Mouse (Mus musculus) spleen, adult 18-20 months (tissue): ENCODE measurements around the gene Dpt.
"Not testable (repeated sequence)": the region's sequence is repeated elsewhere in the genome, so short reads cannot be mapped to it uniquely, and the experiment has no call there.

Experiments used
- DNase-seq, 2 experiments: peaks; one replicate each; pipeline ENCODE4 v3.0.0; 2022; ENCODE audit warnings: mixed read lengths in 2 of 2

Gene Dpt

GRCm38 (mm10) chr1:164796471-164796870 is at the start of gene Dpt:
TSS of gene Dpt (plus strand) at chr1:164796644.
- DNase-seq = no peak

GRCm38 (mm10) chr1:164753736-164754135 is 42.7 kb upstream of the Dpt start:
- no peak for DNase-seq

DNA sequence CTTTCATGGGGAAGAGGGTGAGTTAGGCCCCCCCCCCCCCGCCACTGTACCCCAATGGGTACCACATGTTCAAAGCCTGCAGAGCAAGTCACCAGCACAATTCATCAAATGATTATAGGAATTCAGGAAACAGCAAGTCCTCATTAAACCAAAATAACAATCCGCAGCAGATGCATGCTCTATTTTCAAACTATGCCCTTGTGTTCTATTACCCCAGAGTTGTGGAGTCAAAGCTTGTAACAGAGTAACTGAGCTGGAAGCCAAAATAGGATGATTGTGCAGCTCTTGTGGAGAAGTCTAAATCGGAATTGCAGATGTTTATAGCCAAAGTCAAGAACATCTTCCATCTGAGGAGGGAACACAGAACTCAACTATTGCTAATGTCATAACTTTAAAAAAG is 40.8 kb upstream of the Dpt start:
- no peak for DNase-seq

- no peak for DNase-seq
Observed at GRCm38 (mm10) chr1:164756951-164757350, 39.5 kb upstream of the Dpt start.

GRCm38 (mm10) chr1:164758401-164758800 is 38.0 kb upstream of the Dpt start:
- DNase-seq = no peak

- no peak for DNase-seq
Observed at GRCm38 (mm10) chr1:164762276-164762675, 34.2 kb upstream of the Dpt start.

DNA sequence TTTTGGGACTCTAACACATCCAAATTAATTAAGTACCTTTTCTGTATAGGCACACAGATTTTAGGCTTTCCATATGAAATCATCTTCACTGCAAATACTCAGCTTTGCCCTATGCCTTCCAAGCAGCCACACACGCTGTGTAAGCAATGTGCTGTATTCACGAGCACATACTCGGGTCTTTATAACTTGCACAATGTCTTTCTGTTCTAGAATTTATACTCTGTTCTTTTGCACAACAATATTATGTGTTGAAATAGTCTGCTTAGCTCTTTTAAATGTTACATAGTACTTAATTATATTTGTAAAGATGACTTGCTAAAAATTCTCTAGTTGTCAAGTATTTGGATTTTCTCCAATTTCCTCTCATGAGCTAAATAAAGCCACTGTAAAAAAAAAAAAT is 29.8 kb upstream of the Dpt start:
- DNase-seq = no peak

GRCm38 (mm10) chr1:164770611-164771010 is 25.8 kb upstream of the Dpt start:
- DNase-seq = peak in 1 of 2 experiments; percentile 5

GRCm38 (mm10) chr1:164780851-164781510 is 15.5 kb upstream of the Dpt start:
- DNase-seq = no peak

GRCm38 (mm10) chr1:164786165-164786564 is 10.3 kb upstream of the Dpt start:
- DNase-seq = no peak

DNA sequence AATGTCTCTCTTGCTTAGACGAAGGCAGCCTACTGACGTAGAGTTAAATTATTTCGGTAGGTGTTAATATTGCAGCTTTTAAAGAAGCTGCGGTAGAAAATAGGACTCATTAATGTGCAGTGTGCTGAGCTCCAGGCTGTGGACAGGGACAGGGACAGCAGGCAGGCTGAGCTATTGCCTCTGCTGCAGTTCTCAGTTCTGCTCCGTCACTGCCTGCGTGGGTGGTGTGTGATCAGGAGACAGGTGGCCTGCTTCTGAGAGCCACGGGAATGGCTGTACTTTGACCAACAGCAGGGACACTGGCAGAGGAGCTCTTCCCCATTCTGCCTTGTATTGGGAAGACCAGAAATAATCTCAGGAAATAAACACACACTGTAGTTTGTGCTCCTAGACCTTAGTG is 8.7 kb upstream of the Dpt start:
- DNase-seq = no peak

- no peak for DNase-seq
Observed at GRCm38 (mm10) chr1:164788292-164788691, 8.2 kb upstream of the Dpt start.

DNA sequence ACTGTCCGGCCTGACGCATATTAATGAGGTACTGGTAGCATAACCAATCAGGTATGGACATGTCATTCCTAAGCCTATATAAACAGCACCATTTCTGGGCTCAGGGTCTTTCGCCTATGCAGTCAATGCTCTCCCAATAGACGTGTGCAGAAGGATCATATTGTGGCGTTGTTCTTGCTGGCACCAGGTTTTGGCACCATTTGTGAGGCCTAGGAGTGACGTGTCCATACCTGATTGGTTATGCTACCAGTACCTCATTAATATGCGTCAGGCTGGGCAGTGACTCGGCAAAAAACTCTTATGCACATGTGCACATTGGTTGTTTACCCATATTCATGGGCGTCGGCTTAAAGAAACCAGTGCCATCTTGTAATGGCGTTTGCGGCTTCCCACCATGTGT is 6.1 kb upstream of the Dpt start:
- not testable (repeated sequence) for DNase-seq

- no peak for DNase-seq
Observed at GRCm38 (mm10) chr1:164793049-164793448, 3.4 kb upstream of the Dpt start.

- DNase-seq = no peak
Observed at GRCm38 (mm10) chr1:164797746-164798285, 1.4 kb downstream of the Dpt start.

GRCm38 (mm10) chr1:164798471-164798922 is 2.1 kb downstream of the Dpt start:
- no peak for DNase-seq

GRCm38 (mm10) chr1:164799161-164799560 is 2.7 kb downstream of the Dpt start:
- DNase-seq = no peak

DNA sequence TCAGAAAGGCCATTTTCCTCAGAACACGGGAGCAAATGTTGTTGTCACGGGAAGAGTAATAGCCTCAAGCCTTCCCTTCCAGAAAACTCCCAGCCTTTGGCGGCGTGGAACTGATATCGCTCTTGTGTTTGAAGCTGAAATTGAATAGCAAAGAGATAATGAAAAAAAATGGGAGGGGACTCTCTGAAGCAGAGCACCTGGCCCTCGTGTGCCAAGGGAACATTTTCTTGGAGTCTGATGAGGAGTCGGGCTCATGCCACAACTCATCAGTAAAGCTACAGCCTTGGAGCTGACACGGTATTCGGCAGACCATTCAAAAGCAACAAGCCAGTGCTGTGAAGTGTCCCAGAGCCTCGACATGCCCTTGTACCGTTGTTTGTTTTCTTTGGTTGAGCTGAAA is 7.8 kb downstream of the Dpt start:
- no peak for DNase-seq

DNA sequence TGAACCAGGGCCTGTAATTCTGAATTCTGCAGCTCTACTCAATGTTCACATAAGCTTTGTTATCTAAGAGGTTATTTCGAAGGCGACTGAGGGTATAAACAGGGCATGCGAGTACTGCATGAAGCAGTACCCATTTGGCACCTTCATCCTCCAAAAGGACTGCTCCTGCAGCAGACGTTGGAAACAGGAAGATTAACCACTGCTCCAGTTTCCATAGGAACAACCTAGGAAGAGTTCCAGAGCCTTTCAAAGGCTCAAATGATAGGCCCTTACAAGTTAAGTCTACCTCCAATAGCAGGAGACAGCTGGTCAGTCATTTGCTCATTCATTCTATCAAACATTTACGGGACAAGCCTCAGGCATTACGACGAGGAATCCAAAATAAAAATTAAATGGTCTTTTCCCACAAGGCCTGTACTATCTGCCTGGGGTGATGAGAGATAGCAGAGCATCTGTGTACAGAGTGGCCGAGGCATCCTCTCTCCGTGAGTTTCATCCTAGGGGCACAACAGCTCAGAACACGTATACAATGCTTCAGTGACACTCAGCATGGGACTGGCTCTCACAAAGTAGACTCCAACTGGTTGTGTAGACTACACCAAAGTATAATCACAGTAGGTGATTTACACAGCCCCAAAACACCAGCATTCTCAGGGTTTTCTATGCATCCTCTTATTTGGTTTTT is 8.4 kb downstream of the Dpt start:
- DNase-seq = no peak

- no peak for DNase-seq
Observed at GRCm38 (mm10) chr1:164809371-164809770, 12.9 kb downstream of the Dpt start.

GRCm38 (mm10) chr1:164811296-164811695 is 14.9 kb downstream of the Dpt start:
- no peak for DNase-seq

DNA sequence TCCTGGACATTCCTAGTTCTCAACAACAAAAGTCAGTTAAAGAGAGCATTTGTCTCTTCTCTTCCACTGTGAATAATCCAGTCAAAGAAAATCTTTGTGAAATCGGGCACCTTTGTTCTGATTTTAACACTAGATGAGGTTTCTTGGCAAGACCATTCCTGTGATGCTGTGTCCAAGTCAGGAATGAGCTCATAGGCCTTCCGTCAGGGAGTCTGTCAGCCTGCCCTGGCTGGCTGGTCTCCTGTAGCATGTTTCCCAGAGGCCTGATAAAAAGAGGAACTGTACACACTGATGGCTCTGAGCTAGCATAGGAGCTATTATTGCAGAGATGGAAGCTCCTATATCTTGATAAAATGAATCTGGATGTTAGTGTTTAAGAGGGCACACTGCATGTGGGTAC is 17.8 kb downstream of the Dpt start:
- DNase-seq = no peak

DNA sequence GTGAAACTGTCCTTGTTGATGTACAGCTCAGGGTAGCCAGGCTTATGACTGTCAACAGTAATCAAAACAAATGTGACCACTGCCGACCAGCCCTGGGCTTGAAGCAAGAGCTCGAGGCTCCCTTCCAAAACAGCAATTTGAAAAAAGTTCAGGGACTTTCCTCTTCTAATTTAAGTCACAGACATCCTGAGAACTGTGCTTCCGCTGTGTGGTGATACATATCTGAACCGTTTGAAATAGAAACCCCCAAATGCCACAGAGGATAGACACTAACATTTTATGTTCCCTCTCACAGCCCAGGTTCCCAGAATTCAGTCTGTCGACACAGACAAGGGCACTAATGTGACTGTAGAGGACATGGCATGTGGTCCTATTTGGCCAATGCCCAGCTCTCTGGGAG is 18.9 kb downstream of the Dpt start:
- DNase-seq = peak in 1 of 2 experiments; percentile 14

DNA sequence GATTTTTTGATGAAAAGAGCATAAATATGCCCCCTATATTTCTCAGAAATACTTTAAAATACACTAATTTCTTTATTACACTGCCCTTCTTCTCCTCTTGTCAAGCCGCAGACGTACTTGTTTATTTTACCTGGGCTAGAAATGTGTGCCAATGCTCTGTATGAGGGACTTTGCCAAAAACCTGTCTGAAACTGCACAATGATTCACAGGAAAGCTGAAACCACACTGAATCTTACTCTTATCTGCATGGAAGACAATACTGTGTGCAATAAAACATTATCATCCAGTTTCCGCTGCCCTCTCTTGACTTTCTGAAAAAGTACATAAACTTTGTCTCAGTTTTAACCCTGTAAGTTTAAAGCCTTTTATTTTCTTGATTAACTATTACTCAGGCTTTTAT is 20.9 kb downstream of the Dpt start:
- no peak for DNase-seq
